Mouse (Mus musculus) testis, postnatal 14 days (tissue): ENCODE data around the gene Hoxd8.

ENCODE experiments used
- DNase-seq: peaks from one replicate; pipeline ENCODE4 v3.0.0; 2021; ENCODE audit warnings: low spot score

The Hoxd8 gene

GRCm38 (mm10) chr2:74704393-74704998 lies at the start of gene Hoxd8:
Gene Hoxd8, plus strand, starts transcription at chr2:74704615.
- DNase-seq, result peak; percentile 89

GRCm38 (mm10) chr2:74654743-74655419 lies 49.5 kb upstream of the Hoxd8 start:
- DNase-seq, result peak; percentile 15

- DNase-seq, result peak; percentile 85
Measured at GRCm38 (mm10) chr2:74655420-74655781, 49.0 kb upstream of the Hoxd8 start.

- DNase-seq, result peak; percentile 75
Measured at GRCm38 (mm10) chr2:74655821-74656631, 48.4 kb upstream of the Hoxd8 start.

DNA sequence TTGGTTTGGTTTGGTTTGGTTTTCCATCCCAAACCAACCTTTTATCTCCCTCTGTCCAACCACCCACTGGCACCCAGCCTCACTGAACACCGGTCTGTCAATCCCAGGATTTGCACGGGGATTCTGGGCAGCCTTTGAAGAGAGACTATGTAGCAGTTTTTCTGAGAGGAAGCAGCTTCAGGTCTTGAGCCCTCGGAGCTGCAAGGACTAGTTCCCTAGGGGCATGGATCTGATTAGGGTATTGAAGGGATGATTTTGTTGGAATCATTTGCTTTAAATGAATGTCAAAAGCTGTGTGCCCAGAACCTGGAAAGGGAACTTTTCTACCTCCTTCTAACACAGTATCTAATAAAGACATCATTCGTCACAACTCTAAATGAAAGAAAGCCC lies 47.8 kb upstream of the Hoxd8 start:
- peak; percentile 64 for DNase-seq

- DNase-seq, result peak; percentile 31
Measured at GRCm38 (mm10) chr2:74657251-74658023, 47.0 kb upstream of the Hoxd8 start.

DNA sequence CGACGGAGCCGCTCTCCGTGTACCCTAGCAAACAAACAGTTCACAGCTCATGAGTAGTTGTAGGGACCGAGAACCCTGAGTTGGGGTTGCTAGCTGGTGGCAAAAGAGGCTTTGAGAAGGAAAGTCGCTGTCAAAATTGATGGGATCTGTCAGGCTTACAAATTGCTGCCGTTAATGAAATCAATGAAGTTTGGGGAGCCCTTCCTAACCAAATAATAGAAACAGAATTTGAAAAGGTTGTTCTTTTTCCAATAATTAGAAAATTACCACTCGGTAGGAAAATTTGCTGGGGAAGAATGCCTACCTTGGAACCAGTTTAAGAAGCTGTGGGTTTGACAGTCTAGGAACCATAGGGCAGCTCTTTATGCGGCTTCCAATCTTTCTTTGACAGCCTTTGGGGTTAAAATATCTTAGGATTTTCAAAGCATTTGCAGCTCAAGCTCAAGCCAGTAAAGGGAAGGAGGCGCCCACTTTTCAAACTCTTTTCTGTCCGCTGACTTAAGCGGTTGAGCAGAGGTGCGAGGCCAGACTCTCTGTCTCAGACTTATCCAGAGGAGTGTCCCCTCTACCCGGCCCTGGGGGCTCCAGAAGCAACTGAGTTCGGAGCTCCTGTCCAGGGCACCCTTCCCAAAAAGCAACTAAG lies 46.3 kb upstream of the Hoxd8 start:
- DNase-seq, result no peak

DNA sequence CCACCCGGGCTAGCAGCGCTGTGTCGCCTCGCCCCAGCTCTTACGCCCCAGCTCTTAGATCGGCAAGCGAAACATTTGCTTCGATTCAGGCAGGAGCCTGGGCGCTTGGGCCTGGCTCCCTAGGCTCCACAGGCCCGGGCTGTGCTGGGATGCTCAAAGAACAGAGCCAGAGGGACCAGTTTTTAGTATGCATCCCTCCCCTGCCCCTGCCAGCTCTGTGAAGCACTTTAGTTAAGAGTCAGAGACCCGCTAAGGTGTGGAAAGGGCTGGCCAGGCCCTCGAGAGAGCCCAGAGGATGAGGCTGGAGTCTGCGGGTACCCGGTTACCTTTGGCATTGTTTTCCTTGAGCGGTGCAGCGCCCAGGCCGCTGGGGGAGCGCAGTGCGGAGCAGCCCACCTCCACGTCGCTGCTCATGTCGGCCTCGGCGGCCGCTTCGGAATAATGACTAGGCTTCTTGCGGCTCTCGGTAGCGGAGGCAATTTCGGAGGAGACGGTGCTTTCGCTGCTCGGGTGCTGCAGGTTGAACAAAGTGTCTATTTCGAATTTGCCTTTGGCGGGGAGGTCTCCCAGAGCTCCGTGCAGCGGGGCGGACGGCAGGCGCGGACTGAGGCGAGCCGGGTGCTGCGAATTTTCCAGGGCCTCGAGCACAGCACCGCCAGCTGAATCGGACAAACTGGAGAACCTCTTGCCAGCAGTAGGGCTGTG lies 45.6 kb upstream of the Hoxd8 start:
- peak; percentile 37 for DNase-seq

DNA sequence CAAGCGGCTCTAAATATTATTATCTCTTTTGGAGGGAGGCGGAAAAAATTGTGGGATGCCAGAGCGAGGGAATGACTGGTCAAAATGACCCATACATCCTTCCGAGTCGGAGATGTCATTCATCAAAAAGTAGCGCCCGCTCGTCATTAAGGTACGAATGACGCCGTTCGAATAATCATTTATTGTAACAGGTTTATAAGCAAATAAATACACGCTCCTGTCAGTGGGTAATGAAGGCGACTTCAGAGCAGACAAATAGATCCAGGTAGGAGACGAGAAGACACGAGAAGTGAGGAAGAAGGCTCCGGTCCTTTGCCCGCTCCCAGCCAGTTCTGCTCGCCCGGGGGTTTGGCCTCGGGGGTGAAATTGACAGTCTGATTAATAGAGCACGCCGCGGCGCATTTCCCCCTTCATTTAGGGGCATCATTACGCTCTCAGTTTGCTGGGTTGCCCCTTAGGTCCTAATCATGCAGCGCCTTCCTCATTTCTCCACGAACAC lies 44.9 kb upstream of the Hoxd8 start, which contains the start of gene Evx2:
Gene Evx2, minus strand, starts transcription at position 51 of the 499 bp plus-strand sequence.
- no peak for DNase-seq

DNA sequence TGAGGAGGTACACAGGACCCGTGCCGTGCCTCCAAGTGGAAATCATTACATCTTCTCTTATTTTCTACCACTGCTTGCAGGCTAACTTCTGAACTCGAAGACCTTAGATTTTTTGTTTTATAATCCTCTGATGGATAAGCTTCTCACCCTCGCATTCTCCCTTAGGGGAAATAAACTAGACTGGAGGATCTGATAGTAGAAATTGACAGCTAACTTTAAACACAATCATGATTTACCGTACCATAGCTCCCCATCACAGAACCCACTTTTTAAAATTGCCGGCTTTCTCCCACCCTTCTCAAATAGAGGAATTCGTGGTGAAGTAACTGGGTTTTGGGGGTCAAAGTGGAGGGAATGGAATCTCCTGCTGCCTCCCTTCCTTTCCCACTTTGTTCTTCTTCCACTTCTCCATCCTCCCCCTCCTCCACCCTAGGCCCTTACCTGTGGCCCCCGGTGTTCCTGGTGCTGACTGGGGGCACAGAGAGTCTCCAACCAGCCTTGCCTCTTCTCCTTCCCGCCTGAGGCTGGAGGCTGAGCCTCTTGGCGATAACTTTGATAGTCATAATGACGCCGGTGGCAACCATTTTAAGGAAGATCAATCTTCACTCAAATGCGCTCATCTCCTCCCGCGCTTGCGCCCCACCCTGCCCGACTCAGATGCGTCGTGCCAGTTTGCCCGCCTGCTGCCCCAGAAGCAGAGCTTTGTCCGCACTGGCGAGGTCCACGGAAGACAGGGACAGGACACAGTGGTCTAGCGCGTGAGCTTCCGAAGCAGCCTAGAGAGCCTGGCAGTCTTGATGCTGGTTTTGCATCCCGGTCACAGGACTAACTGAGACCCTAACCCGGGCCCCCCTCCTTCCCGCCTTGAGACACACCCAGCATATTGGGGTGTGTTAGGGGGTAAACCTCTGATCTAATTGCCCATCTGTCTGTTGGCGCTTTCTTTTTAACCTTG lies 43.7 kb upstream of the Hoxd8 start:
- DNase-seq, result no peak

DNA sequence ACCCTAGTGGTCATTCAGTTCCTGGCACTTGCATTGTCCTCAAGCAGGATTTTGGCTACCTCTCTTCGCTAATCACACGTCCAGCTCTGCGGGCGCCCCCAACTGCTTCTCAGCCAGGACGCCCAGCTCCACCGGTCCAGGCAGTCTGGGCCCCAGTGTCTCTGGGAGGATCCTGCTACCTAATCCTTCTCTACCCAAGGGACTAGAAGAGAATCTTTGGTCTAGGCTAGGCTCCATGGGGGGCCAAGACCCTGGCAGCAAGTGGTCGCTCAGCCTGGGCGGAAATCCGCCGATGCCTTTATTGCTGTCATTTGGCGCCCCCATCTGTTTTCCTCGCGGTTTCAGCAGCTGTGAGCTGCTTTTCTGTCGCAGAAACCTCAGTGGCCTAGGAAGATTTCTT lies 42.7 kb upstream of the Hoxd8 start:
- DNase-seq, result no peak

DNA sequence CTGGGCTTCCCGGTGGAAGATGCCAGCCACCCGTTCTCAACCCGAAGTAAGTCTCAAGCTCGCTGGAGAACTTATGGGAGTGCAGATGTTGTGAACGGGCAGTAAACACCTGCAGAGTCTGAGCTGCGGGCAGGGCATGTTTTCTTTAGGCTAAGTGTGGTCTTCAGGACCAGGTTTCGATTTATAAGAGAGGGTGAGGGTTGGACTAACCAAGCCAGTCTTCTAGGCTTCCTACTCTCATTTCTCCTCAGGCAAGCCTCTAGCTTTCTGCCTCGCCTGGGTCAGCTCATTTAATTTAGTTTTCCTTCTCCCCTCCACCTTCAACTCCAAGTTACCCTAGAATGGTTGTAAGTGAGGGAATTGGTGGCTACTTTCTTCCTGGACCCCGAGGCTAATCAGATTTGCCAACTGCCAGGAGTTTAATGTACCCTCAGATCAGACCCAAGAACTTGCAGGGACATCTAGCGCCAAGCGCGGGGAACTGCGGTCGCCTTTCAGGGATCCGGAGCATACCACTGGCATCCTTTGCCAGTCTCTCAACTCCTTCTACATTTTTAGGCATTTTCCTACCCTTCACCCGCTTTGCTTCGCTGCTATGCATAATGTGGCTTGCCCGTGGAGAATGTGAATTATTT lies 41.0 kb upstream of the Hoxd8 start:
- DNase-seq, result no peak

DNA sequence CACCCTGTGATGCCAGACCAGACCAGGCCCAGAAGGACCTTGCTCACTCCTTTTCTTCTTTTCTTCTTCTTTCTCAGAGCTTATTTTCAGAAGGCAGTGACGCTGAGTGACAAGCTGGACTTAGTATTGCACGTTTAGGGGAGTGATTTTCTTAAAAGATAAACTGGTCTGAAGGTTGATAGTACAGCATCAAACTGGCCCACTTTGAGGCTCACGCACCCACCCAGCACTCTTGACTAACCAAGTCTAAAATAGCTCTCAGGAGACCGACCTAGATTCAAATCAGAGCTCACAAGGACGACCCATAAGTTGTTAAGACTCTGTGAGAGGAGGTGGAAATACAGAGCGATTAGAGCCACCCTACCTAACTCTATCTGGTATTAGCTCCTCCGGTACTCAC lies 38.0 kb upstream of the Hoxd8 start:
- no peak for DNase-seq

GRCm38 (mm10) chr2:74667191-74667841 lies 37.1 kb upstream of the Hoxd8 start:
- no peak for DNase-seq

- DNase-seq, result no peak
Measured at GRCm38 (mm10) chr2:74667842-74668357, 36.5 kb upstream of the Hoxd8 start, which contains the start of gene Hoxd13. Gene Hoxd13, plus strand, starts transcription at chr2:74668310.

- no peak for DNase-seq
Measured at GRCm38 (mm10) chr2:74668370-74669229, 35.8 kb upstream of the Hoxd8 start.

DNA sequence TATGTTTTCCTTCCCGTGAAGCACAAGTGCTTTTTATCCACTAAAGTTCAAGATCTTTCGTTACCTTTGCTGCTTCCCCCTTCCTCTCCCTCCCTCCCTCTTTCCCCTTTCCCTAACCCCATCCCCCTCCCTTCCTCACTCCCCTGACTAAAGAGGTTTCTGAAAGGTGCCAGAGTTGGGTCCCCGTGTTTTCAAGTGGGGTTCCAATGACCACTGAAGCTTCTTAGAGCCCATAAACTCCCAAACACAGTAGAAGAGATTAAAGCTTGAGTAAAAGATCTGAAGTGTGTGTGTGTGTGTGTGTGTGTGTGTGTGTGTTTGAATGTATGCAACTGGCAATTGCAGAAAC lies 35.2 kb upstream of the Hoxd8 start:
- DNase-seq, result no peak
